Mouse (Mus musculus): ENCODE measurements at regions not wholly inside any gene's neighbourhood (a gene's known extent, or its start where the extent isn't known, plus 50 kb on each side); places are given as distances from the start of the nearest gene placed in this dataset.

GRCm38 (mm10) chrX:15322207-15322839, 1111.4 kb downstream of the H2al1n start:
- TF ChIP-seq CTCF (conservative IDR thresholded peaks at IDR 0.05; ENCODE audit: insufficient read depth, insufficient read length, low read depth, low read length) (no peak), POLR2A (IDR thresholded peaks at IDR 0.05; ENCODE audit: low read depth, low read length) (no peak)
